Mouse (Mus musculus) thymus, postnatal 0 days (tissue): Measurements from ENCODE around the gene Mpnd. TPM values are rescaled to one million over a fixed set of nuclear protein-coding genes. Genes with fewer than 3 reads are reported as not detected.
"Not testable (repeated sequence)": the region's sequence is repeated elsewhere in the genome, so short reads cannot be mapped to it uniquely, and the experiment has no call there.

Experiments used
- DNase-seq: peaks from one replicate; pipeline ENCODE4 v3.0.0-alpha.2; 2015; ENCODE audit warnings: low spot score
- polyA plus RNA-seq: library from polyadenylated mRNA; unstranded; fragments of >200 nt; fragmentation: Nextera tagmentation; extraction: Ambion mirVana; gene quantifications from 2 replicates; pipeline ENCODE4 v1.2.1, GENCODE M21; 2015

The Mpnd gene
- polyA plus RNA-seq, 1 experiment from 2014 or later, result 65.9 TPM

DNA sequence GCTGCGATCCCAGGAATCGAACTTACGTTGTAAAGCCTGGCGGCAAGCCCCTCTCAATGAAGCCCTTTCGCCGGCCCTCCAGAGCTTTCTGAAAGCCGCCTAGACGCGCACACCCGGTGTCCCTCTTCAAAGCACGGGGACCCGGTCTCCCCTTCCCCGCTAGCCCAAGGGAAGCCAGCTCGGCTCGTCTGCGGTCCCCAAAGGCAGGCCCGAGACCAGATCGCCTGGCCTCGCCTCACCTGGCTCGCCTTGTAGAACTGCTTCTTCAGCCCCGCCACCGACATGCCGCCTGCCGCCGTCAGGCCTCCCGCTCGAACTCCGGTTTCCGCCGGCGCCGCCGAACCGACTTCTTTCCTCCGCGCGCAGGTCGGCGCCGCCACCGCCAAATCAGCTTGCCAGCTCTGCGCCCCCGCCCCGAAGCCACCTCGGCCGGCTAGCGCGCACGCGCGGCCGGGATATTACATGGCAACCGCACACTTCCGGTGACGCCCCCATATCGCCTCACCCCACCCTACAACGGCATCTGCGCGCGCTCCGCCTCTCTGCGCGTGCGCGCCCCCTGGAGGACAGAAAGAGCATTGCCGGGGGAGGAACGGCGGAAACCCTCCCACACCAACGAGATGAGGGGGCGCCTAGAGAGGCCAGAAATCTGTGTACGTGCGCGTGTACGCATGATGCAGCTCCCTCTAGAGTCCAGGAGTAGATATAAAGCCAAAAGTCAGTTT, 30.8 kb downstream of the Mpnd start, which contains the start of gene Sh3gl1:
Gene Sh3gl1 (minus strand): TSS at position 460 of the 725 bp plus-strand sequence.
- peak; percentile 100 for DNase-seq

DNA sequence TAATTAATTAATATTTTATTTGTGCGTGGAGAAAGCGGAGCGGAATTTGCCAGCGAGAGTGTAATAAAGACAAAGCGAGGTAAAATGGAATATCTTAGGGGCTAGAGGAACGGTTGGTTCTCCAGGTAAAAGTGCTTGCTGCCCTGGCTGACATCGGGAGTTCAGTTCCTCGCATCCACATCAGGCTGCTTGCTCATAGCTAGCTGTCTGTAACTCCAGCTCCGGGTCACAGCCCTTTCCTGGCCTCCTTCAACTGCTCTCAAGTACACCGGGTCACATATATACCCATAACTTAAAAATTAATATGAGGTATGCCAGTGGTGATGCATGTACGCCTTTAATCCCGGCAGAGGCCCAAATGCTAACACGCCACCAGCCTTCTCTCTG, 31.4 kb downstream of the Mpnd start:
- DNase-seq, result no peak

DNA sequence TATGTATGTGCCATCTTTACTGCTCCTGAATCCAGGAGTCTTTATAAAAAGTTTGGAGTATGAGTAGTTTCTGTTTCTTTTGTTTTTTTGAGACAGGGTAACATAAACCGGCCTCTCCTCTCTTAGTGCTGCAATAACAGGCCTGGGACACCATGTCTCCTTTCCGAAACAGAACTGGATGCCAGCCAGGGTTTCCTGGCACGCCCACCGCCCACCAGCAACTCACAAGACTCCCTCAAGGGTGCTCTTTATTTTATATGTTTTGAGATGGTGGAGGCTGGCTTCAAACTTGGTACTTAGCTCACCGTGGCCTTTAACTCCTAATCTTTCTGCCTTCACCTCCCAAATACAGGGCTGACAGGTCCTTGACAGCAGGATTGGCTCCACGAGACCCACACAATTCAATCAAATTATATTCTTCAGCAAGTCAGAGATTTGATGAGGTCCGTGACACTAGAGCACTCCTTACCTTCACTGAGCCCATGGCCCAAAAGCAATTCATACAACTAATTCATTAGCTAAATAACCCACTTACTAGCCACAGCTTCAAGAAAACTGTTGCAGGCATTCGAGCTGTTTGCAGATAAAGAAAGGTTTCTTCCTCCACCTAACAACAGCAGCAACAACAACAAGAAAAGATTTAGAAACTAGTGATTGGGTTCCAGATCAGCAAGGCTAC, 33.2 kb downstream of the Mpnd start:
- DNase-seq, result no peak

DNA sequence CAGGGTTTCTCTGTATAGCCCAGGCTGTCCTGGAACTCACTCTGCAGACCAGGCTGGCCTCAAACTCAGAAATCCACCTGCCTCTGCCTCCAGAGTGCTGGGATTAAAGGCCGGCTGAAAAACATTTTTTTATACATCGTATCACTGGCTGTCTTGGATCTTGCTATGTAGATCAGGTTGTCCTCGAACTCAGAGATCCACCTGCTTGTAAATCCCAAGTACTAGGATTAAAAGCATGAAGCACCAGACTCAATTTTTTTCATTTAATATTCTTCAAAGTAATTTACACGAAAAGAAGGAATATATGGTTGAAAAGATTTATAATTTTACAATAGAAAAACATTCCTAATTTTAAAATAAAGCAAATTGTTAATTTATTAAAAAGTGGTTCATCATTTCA, 33.8 kb downstream of the Mpnd start:
- no peak for DNase-seq

DNA sequence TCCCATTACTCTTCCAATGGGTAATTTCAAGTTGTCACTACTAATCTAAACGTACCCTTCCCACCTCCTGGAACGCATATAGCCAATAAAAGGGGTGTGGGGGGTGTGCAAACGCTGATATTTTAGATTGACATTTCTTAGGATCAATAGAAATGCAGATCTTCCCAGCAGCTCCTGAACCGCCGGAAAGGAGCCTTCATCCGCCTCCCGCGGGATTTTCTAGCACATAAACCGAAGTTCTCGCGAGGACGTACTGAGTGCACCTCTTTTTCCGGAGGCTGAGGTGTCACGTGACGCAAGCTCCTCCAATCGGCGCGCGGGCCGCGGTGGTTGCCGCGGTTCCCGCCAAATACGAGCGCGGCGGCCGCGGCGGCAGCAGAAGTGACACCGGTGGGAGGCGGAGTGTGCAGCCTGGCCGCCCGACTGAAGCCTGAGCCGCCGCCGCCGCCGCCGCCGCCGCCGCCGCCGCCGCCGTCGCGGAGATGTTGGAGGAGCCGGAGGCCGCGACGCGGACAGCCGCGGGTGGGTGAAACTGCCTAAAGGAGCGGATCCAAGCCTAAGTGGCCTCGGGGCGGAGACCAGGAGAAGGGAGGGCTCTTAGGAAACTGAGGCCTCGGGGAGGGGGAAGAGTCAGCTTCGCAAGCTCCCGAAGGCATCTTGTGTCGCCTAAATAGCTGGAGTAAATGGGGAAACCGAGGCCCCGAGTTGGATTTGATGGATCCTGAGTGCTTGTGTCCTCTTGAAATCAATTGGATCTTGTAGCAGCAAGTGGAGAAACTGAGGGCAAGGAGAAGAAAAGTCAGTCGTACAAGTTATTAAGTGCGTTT, 34.7 kb downstream of the Mpnd start, which contains the start of gene Chaf1a:
Gene Chaf1a (plus strand): TSS at position 410 of the 827 bp plus-strand sequence.
- peak; percentile 96 for DNase-seq

DNA sequence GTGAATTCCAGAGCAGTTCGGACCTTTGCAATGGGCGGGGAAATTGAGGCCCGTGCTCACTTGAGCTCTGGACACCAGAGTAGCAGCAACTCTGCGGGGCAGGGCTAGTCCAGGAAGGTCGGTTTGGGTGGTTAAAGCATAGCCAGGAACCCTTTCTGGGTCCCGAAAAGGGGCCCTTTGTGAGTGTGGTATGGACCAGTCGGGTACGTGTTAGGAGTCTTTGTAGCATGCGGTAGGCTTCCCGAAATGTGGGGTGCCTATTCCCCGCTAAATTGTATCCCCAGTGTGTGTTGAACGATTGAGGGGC, 35.3 kb downstream of the Mpnd start:
- DNase-seq, result no peak

DNA sequence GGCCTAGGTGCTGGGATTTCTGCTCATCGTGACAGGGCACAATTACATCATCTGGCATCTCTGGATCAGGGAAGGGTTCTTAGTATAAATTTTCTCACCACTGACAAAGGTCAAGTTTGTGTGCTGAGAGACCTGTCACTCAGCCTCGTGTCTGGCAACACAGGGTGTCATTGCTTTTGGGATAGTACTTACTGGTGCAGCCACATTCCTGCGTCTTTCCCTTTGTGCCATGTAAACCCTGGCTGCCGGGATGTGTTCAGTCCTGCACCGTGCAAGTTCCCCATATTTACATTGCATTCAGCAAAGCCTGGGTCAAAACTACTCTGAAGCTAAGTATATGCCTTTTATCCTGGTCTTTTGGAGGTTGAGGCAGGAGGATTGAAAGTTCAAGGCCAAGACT, 45.9 kb downstream of the Mpnd start:
- DNase-seq, result no peak

DNA sequence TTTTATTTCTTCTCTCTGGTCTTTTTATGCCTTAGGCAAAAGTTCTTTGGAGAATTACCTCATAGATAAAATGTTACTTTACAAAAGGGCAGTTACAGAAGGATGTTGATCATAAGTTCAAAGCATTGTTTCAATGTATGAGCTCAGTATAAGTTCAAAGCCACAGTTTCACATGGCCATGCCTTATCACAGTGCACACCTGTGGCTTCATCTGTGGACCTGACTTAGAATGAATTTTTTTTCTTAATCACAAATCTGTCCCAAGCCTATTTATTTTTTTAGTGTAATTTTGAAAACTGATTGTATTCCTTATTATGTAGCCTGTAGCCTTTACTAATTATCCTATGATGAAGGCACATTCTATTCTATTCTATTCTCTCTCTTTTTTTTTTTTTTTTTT, 49.4 kb downstream of the Mpnd start:
- DNase-seq, result no peak

DNA sequence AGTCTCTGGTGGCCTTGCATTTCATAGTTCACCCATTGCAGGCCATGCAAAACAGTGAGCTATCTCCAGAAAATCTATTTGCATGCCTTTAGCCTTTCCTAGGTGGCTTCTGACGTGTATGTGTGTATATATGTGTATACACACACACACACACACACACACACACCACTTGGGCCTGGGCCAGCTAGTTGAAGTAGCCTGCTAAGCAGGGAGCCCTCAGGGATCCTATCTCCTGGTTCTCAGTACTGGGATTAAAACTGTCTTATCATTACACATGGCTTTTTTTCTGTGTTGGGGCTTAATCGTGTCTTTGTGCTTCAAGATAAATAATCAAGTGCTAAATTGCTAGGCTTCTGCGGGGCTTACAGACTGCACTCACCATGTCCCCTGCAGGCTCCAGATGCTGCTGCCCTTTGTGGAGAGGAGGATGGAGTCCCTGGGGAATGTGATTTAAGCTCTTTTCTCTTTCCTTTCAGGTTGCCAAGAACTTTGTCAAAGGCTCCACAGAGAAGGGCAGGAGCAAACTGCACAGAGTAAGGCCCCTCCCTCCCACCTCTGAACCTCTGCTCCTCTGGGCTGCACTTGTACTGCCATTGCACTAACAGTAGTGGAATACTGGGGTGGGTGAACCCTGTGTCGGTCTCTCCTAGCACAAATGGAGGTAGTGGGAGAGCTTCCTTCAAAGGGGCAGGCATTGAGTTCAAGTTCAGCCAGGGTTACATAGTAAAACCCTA, 50.6 kb downstream of the Mpnd start:
- DNase-seq, result no peak

DNA sequence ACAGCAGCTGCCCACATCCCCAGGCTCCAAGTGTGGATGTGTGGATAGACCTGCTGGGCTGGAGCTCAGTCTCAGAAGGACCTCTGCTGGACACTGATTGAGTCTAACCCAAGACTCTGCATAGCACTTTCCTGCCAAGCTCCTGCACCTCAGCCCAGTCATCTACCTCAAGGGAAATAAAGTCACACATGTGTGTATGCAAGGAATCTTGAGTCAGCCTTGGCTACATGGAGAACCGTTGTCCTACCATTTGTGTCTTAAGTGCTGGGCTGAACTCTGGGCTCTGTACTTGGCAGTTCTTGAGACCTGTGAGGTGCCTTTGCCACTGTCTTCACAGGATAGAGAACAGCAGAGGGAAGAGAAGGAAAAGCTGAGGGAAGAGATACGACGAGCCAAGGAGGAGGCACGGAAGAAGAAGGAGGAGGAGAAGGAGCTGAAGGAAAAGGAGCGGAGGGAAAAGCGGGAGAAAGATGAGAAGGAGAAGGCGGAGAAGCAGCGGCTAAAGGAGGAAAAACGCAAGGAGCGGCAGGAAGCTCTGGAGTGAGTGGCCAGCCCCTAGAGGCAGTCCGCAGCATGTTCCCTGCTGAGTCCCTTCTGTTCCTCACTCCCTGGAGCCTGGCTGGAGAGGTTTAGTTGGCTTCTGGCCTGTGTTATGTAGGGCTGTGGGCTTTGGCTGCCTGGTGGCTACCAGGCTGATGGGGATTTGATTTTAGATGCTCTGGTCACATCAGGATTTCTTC, 52.0 kb downstream of the Mpnd start:
- no peak for DNase-seq

DNA sequence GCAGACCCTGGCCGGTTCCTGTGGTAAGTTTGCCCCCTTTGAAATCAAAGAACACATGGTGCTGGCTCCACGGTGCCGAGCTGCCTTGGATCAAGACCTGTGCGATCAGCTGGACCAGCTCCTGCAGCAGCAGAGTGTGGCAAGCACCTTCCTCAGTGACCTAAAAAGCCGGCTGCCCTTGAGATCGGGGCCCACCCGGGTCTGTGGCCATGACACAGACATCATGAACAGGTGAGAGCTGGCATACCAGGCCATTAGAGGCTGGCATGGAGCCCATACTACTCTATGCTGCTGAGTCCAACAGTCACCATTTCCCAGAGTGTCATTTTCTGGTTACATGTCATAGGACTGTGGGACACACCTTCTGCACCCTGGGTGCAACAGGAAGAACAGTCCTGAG, 56.6 kb downstream of the Mpnd start:
- no peak for DNase-seq

DNA sequence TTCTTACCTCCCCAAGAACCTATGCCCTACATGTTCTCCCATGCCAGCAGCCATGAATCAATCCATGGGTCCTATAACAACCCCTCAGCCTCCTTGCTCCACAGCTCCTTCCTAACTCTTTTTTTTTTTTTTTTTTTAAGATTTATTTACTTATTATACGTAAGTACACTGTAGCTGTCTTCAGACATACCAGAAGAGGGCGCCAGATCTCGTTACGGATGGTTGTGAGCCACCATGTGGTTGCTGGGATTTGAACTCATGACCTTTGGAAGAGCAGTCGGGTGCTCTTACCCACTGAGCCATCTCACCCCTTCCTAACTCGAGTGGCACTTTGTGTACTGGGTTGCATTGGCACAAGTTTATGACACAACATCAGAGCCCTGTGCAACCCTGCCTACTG, 60.2 kb downstream of the Mpnd start:
- DNase-seq, result not testable (repeated sequence)

Other genes starting within 250 kb of the Mpnd start
- 6.5 and 7.2 TPM in 2 replicates for gene Zfp119a, start 126.8 kb upstream of the Mpnd start, polyA plus RNA-seq
- gene Zfp959, start 113.6 kb upstream of the Mpnd start, polyA plus RNA-seq, result 12.1 and 16.9 TPM in 2 replicates
- gene Zfp119b, start 56.2 kb upstream of the Mpnd start, polyA plus RNA-seq, result 5.6 and 6.0 TPM in 2 replicates
- gene Ebi3, start 53.1 kb upstream of the Mpnd start, polyA plus RNA-seq, result 5.2 and 6.1 TPM in 2 replicates
- 32.0 and 32.1 TPM in 2 replicates for gene Yju2, start 46.6 kb upstream of the Mpnd start, polyA plus RNA-seq
- gene Shd, start 35.2 kb upstream of the Mpnd start, polyA plus RNA-seq, result 0.80 and 1.6 TPM in 2 replicates
- gene Fsd1, start 19.2 kb upstream of the Mpnd start, polyA plus RNA-seq, result 1.9 and 2.7 TPM in 2 replicates
- 17.6 and 18.0 TPM in 2 replicates for gene Stap2, start 127 bp upstream of the Mpnd start, polyA plus RNA-seq
- gene Sh3gl1, start 30.9 kb downstream of the Mpnd start, polyA plus RNA-seq, result 117 and 129 TPM in 2 replicates
- gene Chaf1a, start 34.7 kb downstream of the Mpnd start, polyA plus RNA-seq, result 18.0 and 18.5 TPM in 2 replicates
- gene Ubxn6, start 69.3 kb downstream of the Mpnd start, polyA plus RNA-seq, result 38.7 and 39.9 TPM in 2 replicates
- gene Hdgfl2, start 73.9 kb downstream of the Mpnd start, polyA plus RNA-seq, result 80.0 and 81.8 TPM in 2 replicates
- 0.08 and 0.09 TPM in 2 replicates for gene Plin4, start 104.1 kb downstream of the Mpnd start, polyA plus RNA-seq
- 0.10 and 0.44 TPM in 2 replicates for gene Plin5, start 111.9 kb downstream of the Mpnd start, polyA plus RNA-seq
- gene Lrg1, start 116.3 kb downstream of the Mpnd start, polyA plus RNA-seq, result 2.7 and 3.1 TPM in 2 replicates
- 1.0 TPM in 2 replicates for gene Sema6b, start 134.6 kb downstream of the Mpnd start, polyA plus RNA-seq
- 19.5 and 20.9 TPM in 2 replicates for gene Tnfaip8l1, start 156.8 kb downstream of the Mpnd start, polyA plus RNA-seq
- 58.6 and 59.2 TPM in 2 replicates for gene Mydgf, start 178.2 kb downstream of the Mpnd start, polyA plus RNA-seq
- gene Dpp9, start 213.2 kb downstream of the Mpnd start, polyA plus RNA-seq, result 30.5 and 32.7 TPM in 2 replicates